Mouse (Mus musculus): ENCODE data around the gene Ankrd27. TPM values are rescaled to one million over a fixed set of nuclear protein-coding genes. Genes with fewer than 3 reads are reported as not detected.
A peak's percentile ranks its signal among the peaks of the same experiment; 100 is the strongest.

The Ankrd27 gene
- total and polyA plus RNA-seq, 3 experiments, result 49.0 to 103 (median 74.9) TPM

GRCm38 (mm10) chr7:35537562-35537961 lies 48.5 kb upstream of the Ankrd27 start, which contains the start of gene Tdrd12:
Gene Tdrd12 (minus strand): TSS chr7:35537745.
- Histone ChIP-seq H3K36me3 (ENCODE audit: control insufficient read depth in 1 of 2, insufficient read depth in 2 of 2, low read length in 2 of 2) (no peaks in the 10 kb centered on the region), H3K79me2 (ENCODE audit: control insufficient read depth, insufficient read depth, low read length, poor library complexity) (no peaks in the 10 kb centered on the region), H3K4me3 (ENCODE audit: control insufficient read depth in 1 of 2, insufficient read depth in 1 of 2, low read depth in 2 of 2, low read length in 2 of 2) (no peak within 1 kb of the TSS), H3K27me3 (ENCODE audit: control insufficient read depth in 1 of 2, insufficient read depth in 2 of 2, low read length in 2 of 2) (no peaks in the 10 kb centered on the region), H3K9ac (ENCODE audit: control insufficient read depth, low read depth, low read length, poor library complexity, severe bottlenecking) (no peak within 1 kb of the TSS), H3K27ac (ENCODE audit: control insufficient read depth, low read depth, low read length) (no peak within 1 kb of the TSS), H3K4me1 (ENCODE audit: control insufficient read depth in 1 of 2, insufficient read depth in 2 of 2, low read length in 2 of 2) (no peaks in the 10 kb centered on the region), H3K9me3 (replicated peaks; ENCODE audit: insufficient read depth, low read length) (no peaks in the 10 kb centered on the region)
- TF ChIP-seq MYC (IDR thresholded peaks at IDR 0.05; ENCODE audit: low read depth, low read length), result no peak
- peak; percentile 27 to 56 (median 42); a peak in 4 of 6 replicates for TF ChIP-seq CTCF (IDR thresholded peaks at IDR 0.05 in 2 of 3, conservative IDR thresholded peaks at IDR 0.05 in 1 of 3; ENCODE audit: control insufficient read depth in 1 of 3, insufficient read depth in 1 of 3, low read depth in 2 of 3, low read length in 3 of 3, poor library complexity in 1 of 3, severe bottlenecking in 1 of 3)
- DNase-seq (ENCODE audit: low read depth, low spot score), result peak; percentile 20

GRCm38 (mm10) chr7:35545881-35546280 lies 40.2 kb upstream of the Ankrd27 start:
- Histone ChIP-seq H3K4me3 (ENCODE audit: control insufficient read depth in 1 of 2, insufficient read depth in 1 of 2, low read depth in 2 of 2, low read length in 2 of 2) (no peak overlapping the region), H3K79me2 (ENCODE audit: control insufficient read depth, insufficient read depth, low read length, poor library complexity) (no peaks in the 10 kb centered on the region), H3K27ac (ENCODE audit: control insufficient read depth, low read depth, low read length) (no peak overlapping the region), H3K27me3 (ENCODE audit: control insufficient read depth in 1 of 2, insufficient read depth in 2 of 2, low read length in 2 of 2) (no peaks in the 10 kb centered on the region), H3K4me1 (ENCODE audit: control insufficient read depth in 1 of 2, insufficient read depth in 2 of 2, low read length in 2 of 2) (no peaks in the 10 kb centered on the region), H3K9me3 (replicated peaks; ENCODE audit: insufficient read depth, low read length) (no peaks in the 10 kb centered on the region), H3K9ac (ENCODE audit: control insufficient read depth, low read depth, low read length, poor library complexity, severe bottlenecking) (no peak overlapping the region), H3K36me3 (ENCODE audit: control insufficient read depth in 1 of 2, insufficient read depth in 2 of 2, low read length in 2 of 2) (peaks cover 0 to 10% of the 10 kb centered on the region in 2 experiments; a peak in 2 of 4 replicates)
- DNase-seq (ENCODE audit: low read depth, low spot score), result peak; percentile 86
- TF ChIP-seq RAD21 (IDR thresholded peaks at IDR 0.05; ENCODE audit: low read depth, low read length), result peak; percentile 75
- peak; percentile 90 for TF ChIP-seq SMC3 (IDR thresholded peaks at IDR 0.05; ENCODE audit: low read depth, low read length)
- TF ChIP-seq USF1 (IDR thresholded peaks at IDR 0.05; ENCODE audit: low read depth, low read length), result no peak
- no peak for TF ChIP-seq GABPA (IDR thresholded peaks at IDR 0.05; ENCODE audit: low read depth, low read length)
- 0 out of 2 replicates have a peak, but pooled peaks have one; percentile 11 for TF ChIP-seq JUND (IDR thresholded peaks at IDR 0.05; ENCODE audit: low read depth, low read length)
- TF ChIP-seq CTCF (IDR thresholded peaks at IDR 0.05 in 2 of 3, conservative IDR thresholded peaks at IDR 0.05 in 1 of 3; ENCODE audit: control insufficient read depth in 1 of 3, insufficient read depth in 1 of 3, low read depth in 2 of 3, low read length in 3 of 3, poor library complexity in 1 of 3, severe bottlenecking in 1 of 3), result peak; percentile 82 to 96 (median 93)
- peak in 1 of 2 experiments; percentile 23; a peak in 1 of 4 replicates for TF ChIP-seq POLR2A (IDR thresholded peaks at IDR 0.05; ENCODE audit: control insufficient read depth in 1 of 2, insufficient read depth in 1 of 2, low read depth in 1 of 2, low read length in 2 of 2, poor library complexity in 1 of 2)
- TF ChIP-seq EP300 (IDR thresholded peaks at IDR 0.05; ENCODE audit: low read depth in 1 of 2, low read length in 2 of 2), result no peak
- peak; percentile 59; the same call in 1 of the 2 replicates for TF ChIP-seq ZC3H11A (IDR thresholded peaks at IDR 0.05; ENCODE audit: low read depth, low read length)
- no peak for TF ChIP-seq SIN3A (IDR thresholded peaks at IDR 0.05; ENCODE audit: low read length)
- TF ChIP-seq NRF1 (IDR thresholded peaks at IDR 0.05; ENCODE audit: insufficient read depth, low read depth, low read length, poor library complexity, severe bottlenecking), result no peak
- no peak for TF ChIP-seq USF2 (IDR thresholded peaks at IDR 0.05; ENCODE audit: borderline replicate concordance in 1 of 2, insufficient read depth in 1 of 2, low read depth in 1 of 2, low read length in 2 of 2)
- TF ChIP-seq MAX (IDR thresholded peaks at IDR 0.05; ENCODE audit: low read length), result no peak
